Mouse (Mus musculus) midbrain, embryonic 10.5 days (tissue): ENCODE measurements around the gene Xpo6. TPM values are rescaled to one million over a fixed set of nuclear protein-coding genes. Genes with fewer than 3 reads are reported as not detected.
A peak's percentile ranks its signal among the peaks of the same experiment; 100 is the strongest.

Source experiments
- DNase-seq: peaks from one replicate; pipeline ENCODE4 v3.0.0-alpha.2; 2017; ENCODE audit warnings: low spot score
- H3K27ac ChIP-seq: fragments of 300-500 bp; sonication (generic); replicated peaks from 2 replicates; pipeline ENCODE4 v1.5.1; 2016; ENCODE audit warnings: mild to moderate bottlenecking
- H3K27me3 ChIP-seq: fragments of 300-500 bp; sonication (generic); 2 replicates; pipeline ENCODE4 v1.6.1; 2016; ENCODE audit warnings: low read depth, mild to moderate bottlenecking; ENCODE audit not compliant: poor library complexity, severe bottlenecking
- H3K36me3 ChIP-seq: fragments of 300-500 bp; sonication (generic); 2 replicates; pipeline ENCODE4 v1.6.1; 2016; ENCODE audit warnings: mild to moderate bottlenecking, moderate library complexity
- H3K4me1 ChIP-seq: fragments of 300-500 bp; sonication (generic); 2 replicates; pipeline ENCODE4 v1.6.1; 2016
- H3K4me3 ChIP-seq: fragments of 300-500 bp; sonication (generic); 2 replicates; pipeline ENCODE4 v1.5.1; 2016; ENCODE audit warnings: mild to moderate bottlenecking, moderate library complexity
- H3K9me3 ChIP-seq: fragments of 300-500 bp; sonication (generic); replicated peaks from 2 replicates; pipeline ENCODE4 v1.6.1; 2016; ENCODE audit warnings: mild to moderate bottlenecking
- WGBS: fragments of 180-500 bp; shearing (Covaris S2); methylation state at CpG from one replicate; pipeline ENCODE4 v1.1.7; 2016; 5-methylcytosine and 5-hydroxymethylcytosine counted together
- polyA plus RNA-seq: library from polyadenylated mRNA; unstranded; fragments of >200 nt; fragmentation: Nextera tagmentation; extraction: Ambion mirVana; gene quantifications from 2 replicates; pipeline ENCODE4 v1.2.1, GENCODE M21; 2016

Gene Xpo6
- polyA plus RNA-seq, 1 experiment from 2014 or later = 65.7 TPM

- no peaks in the 10 kb centered on the region for H3K36me3 ChIP-seq
- H3K27me3 ChIP-seq = no peaks in the 10 kb centered on the region
- no peak overlapping the region for H3K4me3 ChIP-seq
- H3K4me1 ChIP-seq = no peaks in the 10 kb centered on the region
- no peak for DNase-seq
- H3K27ac ChIP-seq = no peak overlapping the region
- WGBS = 80% methylated on average over 8 of the region's 8 CpGs
- H3K9me3 ChIP-seq = no peaks in the 10 kb centered on the region
These were observed 30.3 kb upstream of the Xpo6 start for GRCm38 (mm10) chr7:126230357-126231148.

- DNase-seq = no peak
- Histone ChIP-seq H3K4me1 (no peaks in the 10 kb centered on the region), H3K36me3 (no peaks in the 10 kb centered on the region), H3K4me3 (no peak overlapping the region), H3K27me3 (no peaks in the 10 kb centered on the region), H3K9me3 (no peaks in the 10 kb centered on the region), H3K27ac (no peak overlapping the region)
- 35% methylated on average over 5 of the region's 5 CpGs for WGBS
These were observed 25.8 kb upstream of the Xpo6 start for GRCm38 (mm10) chr7:126226136-126226535.

DNA sequence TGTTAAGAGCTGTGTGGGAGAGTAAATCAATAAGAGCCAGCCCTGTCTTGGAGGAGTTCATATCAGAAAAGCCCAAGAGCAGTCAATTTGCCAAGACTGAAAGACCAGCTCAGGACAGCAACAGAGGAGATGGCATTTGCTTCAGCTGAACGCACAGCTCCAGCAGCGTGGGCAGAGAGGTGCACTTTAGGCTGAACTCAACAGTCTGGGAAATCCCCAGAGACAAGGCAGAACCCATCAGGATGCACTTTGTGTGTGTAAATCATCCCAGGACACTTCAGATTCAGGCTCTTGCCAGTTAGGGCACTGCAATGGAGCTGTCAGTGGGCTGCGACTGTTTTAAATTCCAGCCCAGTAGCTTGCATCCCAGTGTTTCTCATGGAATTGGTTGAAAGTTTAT lies 22.5 kb upstream of the Xpo6 start:
- Histone ChIP-seq H3K4me3 (no peak overlapping the region), H3K9me3 (peaks cover 4% of the 10 kb centered on the region; the same call in 1 of the 2 replicates), H3K27me3 (no peaks in the 10 kb centered on the region), H3K36me3 (no peaks in the 10 kb centered on the region), H3K27ac (no peak overlapping the region), H3K4me1 (no peaks in the 10 kb centered on the region)
- DNase-seq = no peak
- WGBS = 70% methylated on average over 3 of the region's 3 CpGs

- peaks cover 4% of the 10 kb centered on the region; the same call in 1 of the 2 replicates for H3K9me3 ChIP-seq
- H3K36me3 ChIP-seq = no peaks in the 10 kb centered on the region
- H3K4me1 ChIP-seq = no peaks in the 10 kb centered on the region
- whole genome bisulfite sequencing = 23% methylated on average over 1 of the region's 1 CpGs
- H3K4me3 ChIP-seq = no peak overlapping the region
- no peaks in the 10 kb centered on the region for H3K27me3 ChIP-seq
- no peak overlapping the region for H3K27ac ChIP-seq
- no peak for DNase-seq
These were observed 20.3 kb upstream of the Xpo6 start for GRCm38 (mm10) chr7:126220611-126221010.

DNA sequence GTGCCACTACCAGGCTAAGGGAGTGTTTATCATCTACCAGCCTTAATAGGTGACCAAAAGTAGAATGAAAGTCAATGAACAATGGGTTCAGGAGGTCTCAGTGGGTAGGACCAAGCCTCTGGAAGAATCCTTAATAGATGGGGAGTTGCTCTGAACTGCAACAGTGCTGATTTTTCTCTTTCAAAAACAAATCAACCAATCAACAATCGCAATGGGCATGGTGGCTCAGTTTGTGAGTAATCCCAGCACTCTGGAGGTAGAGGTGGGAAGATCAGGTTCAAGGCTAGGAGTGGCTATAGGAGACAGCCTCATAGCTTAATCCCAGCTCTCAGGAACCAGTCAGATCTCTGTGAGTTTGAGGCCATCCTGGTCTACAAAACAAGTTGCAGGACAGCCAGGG lies 18.0 kb upstream of the Xpo6 start:
- no peak overlapping the region for H3K4me3 ChIP-seq
- 79% methylated on average over 1 of the region's 1 CpGs for WGBS

DNA sequence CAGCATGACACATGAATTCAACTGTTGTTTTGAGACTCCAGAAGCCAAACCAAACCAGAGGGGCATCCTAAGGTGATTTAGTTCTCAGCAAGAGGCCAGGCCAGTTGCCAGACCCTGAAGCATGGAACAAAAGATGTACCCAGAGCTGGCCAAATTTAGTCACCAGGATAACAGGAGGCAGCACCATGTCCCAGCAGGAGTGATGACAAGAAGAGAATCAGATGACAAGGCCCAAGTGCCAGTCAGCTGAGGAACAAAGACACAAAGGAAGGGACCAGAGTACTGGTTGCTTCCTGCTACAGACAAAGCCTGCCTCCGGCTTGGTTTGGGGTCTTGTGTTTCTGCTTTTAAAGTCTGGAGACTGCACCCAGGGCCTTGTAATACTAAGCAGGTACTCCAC lies 16.6 kb upstream of the Xpo6 start:
- Histone ChIP-seq H3K9me3 (peaks cover 4% of the 10 kb centered on the region; the same call in 1 of the 2 replicates), H3K4me1 (no peaks in the 10 kb centered on the region), H3K27ac (no peak overlapping the region), H3K27me3 (no peaks in the 10 kb centered on the region), H3K36me3 (no peaks in the 10 kb centered on the region), H3K4me3 (no peak overlapping the region)
- WGBS = 37% methylated on average over 1 of the region's 1 CpGs
- no peak for DNase-seq

More for the DNA sequence above, 18.0 kb upstream of the Xpo6 start:
- no peaks in the 10 kb centered on the region for H3K4me1 ChIP-seq
- no peak for DNase-seq
- no peaks in the 10 kb centered on the region for H3K36me3 ChIP-seq
- H3K9me3 ChIP-seq = peaks cover 4% of the 10 kb centered on the region; the same call in 1 of the 2 replicates
- H3K27ac ChIP-seq = no peak overlapping the region
- H3K27me3 ChIP-seq = no peaks in the 10 kb centered on the region

DNA sequence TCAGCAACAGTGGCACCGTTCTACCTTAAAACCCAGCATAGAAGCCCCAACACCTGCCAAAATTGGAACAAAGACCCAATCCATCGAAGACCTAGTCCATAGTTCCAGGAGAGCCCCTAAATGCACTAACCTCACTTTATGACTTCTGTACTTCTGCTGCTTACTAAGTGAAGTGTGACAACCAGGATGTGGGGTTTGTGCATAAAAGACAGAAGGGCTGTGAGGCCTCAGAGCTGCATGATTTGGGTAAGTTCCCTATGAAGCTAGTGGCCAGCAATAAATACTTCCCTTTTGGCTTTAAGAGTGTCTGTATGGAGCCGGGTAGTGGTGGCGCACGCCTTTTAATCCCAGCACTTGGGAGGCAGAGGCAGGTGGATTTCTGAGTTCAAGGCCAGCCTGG lies 10.6 kb upstream of the Xpo6 start:
- no peak overlapping the region for H3K27ac ChIP-seq
- no peaks in the 10 kb centered on the region for H3K4me1 ChIP-seq
- no peaks in the 10 kb centered on the region for H3K27me3 ChIP-seq
- no peaks in the 10 kb centered on the region for H3K36me3 ChIP-seq
- no peak overlapping the region for H3K4me3 ChIP-seq
- no peak for DNase-seq
- H3K9me3 ChIP-seq = no peaks in the 10 kb centered on the region
- 93% methylated on average over 5 of the region's 5 CpGs for WGBS

DNA sequence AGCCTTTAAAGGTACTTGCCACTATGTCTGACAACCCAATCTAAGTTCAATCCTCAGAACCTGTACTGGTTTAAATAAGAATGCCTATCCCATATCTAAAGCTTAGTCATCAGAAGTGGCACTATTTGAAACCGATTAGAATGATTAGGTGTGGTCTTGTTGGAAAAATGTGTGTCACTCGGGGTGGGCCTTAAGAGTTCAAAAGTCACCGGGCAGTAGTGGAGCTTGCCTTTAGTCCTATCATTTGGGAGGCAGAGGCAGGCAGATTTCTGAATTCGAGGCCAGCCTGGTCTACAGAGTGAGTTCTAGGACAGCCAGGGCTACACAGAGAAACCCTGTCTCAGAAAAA lies 670 bp upstream of the Xpo6 start:
- peak overlapping the region; percentile 96 for H3K27ac ChIP-seq
- no peak for DNase-seq
- no peaks in the 10 kb centered on the region for H3K9me3 ChIP-seq
- no peaks in the 10 kb centered on the region for H3K27me3 ChIP-seq
- WGBS = 95% methylated on average over 4 of the region's 4 CpGs
- H3K4me3 ChIP-seq = peak overlapping the region; percentile 94
- peaks cover 33% of the 10 kb centered on the region for H3K4me1 ChIP-seq
- H3K36me3 ChIP-seq = 0 out of 2 replicates have a peak, but pooled peaks cover 4% of the 10 kb centered on the region

DNA sequence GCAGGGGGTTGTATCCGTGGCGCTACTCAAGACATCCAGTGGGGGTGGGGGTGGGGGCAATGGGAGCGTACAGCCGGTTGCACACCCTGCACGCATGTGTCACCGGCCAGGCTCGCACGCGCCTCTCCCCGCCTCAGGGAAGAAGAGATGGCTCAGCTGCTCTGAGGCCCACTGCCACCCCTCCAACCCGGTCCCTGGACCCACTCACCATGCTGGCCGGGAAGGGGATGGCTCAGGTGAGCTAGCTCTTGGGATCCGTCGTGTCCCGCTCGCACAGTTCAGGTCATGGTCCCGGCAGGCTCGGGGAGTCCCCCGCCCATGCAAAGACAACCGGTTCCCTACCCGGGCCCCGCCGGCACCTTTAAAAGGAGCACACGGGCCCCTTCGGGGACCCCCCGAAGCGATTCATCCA lies 604 bp downstream of the Xpo6 start:
- Histone ChIP-seq H3K27ac (peak overlapping the region; percentile 96), H3K27me3 (no peaks in the 10 kb centered on the region), H3K9me3 (no peaks in the 10 kb centered on the region), H3K36me3 (0 out of 2 replicates have a peak, but pooled peaks cover 4% of the 10 kb centered on the region), H3K4me1 (peaks cover 33% of the 10 kb centered on the region), H3K4me3 (peak overlapping the region; percentile 94)
- DNase-seq = peak; percentile 64
- WGBS = under 1% methylated on average over 27 of the region's 27 CpGs

DNA sequence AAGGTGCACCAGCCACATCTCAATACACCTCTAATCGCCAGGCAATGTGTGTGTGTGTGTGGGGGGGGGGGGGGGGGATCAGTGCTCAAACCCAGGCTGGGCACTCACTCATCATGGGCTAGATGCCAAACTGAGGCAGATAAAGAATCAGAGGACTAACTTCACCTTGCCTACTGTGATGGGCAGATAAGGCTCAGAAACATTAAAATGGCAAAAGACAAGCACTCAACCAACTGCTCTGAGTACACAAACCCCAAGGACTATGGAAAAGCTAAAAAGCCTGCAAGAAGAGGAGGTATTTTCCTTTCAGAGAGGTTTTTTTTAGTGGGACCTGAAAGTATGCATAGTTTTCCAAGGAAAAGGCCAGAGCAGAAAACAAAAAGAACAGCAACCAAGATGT lies 1.4 kb downstream of the Xpo6 start:
- Histone ChIP-seq H3K27ac (peak overlapping the region; percentile 96; the same call in 1 of the 2 replicates), H3K9me3 (no peaks in the 10 kb centered on the region), H3K36me3 (0 out of 2 replicates have a peak, but pooled peaks cover 6% of the 10 kb centered on the region), H3K4me3 (peak overlapping the region; percentile 94), H3K27me3 (no peaks in the 10 kb centered on the region), H3K4me1 (peaks cover 33% of the 10 kb centered on the region)
- WGBS = 33% methylated on average over 1 of the region's 1 CpGs
- DNase-seq = no peak

DNA sequence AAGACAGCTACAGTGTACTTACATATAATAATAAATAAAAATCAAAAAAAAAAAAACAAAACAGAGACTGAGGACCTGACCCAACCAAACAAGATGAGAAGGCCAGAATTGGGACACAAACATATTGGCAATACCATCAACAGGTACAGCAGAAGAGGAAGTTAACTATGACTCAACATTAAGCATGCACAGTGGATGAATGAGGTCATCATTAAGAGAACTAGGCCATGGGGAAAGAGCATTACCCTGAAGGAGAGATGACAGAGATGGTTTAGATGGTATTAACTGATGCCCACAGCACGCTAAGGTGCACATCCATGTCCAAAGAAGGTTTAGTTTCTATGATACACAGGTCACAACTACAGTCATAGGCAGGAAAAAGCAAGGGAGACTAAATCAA lies 6.1 kb downstream of the Xpo6 start:
- no peak for DNase-seq
- 93% methylated on average over 1 of the region's 1 CpGs for WGBS
- peaks cover 24% of the 10 kb centered on the region for H3K4me1 ChIP-seq
- H3K27me3 ChIP-seq = no peaks in the 10 kb centered on the region
- H3K4me3 ChIP-seq = no peak overlapping the region
- no peak overlapping the region for H3K27ac ChIP-seq
- no peaks in the 10 kb centered on the region; the same call in 1 of the 2 replicates for H3K9me3 ChIP-seq
- peaks cover 27% of the 10 kb centered on the region for H3K36me3 ChIP-seq

- no peak overlapping the region for H3K4me3 ChIP-seq
- no peak overlapping the region for H3K27ac ChIP-seq
- H3K4me1 ChIP-seq = no peaks in the 10 kb centered on the region
- no peaks in the 10 kb centered on the region for H3K27me3 ChIP-seq
- no peaks in the 10 kb centered on the region; the same call in 1 of the 2 replicates for H3K9me3 ChIP-seq
- DNase-seq = no peak
- 97% methylated on average over 1 of the region's 1 CpGs for WGBS
- peaks cover 31% of the 10 kb centered on the region for H3K36me3 ChIP-seq
These were observed 8.8 kb downstream of the Xpo6 start for GRCm38 (mm10) chr7:126191471-126191870.

- H3K4me1 ChIP-seq = no peaks in the 10 kb centered on the region
- H3K27ac ChIP-seq = no peak overlapping the region
- 91% methylated on average over 1 of the region's 1 CpGs for WGBS
- peaks cover 28% of the 10 kb centered on the region for H3K36me3 ChIP-seq
- no peaks in the 10 kb centered on the region for H3K27me3 ChIP-seq
- no peaks in the 10 kb centered on the region; the same call in 1 of the 2 replicates for H3K9me3 ChIP-seq
- no peak for DNase-seq
- no peak overlapping the region for H3K4me3 ChIP-seq
These were observed 10.8 kb downstream of the Xpo6 start for GRCm38 (mm10) chr7:126189517-126189916.
